Mouse (Mus musculus) hindbrain, embryonic 10.5 days (tissue): ENCODE measurements at regions not wholly inside any gene's neighbourhood (a gene's known extent, or its start where the extent isn't known, plus 50 kb on each side); places are given as distances from the start of the nearest gene placed in this dataset.

ENCODE experiments used
- DNase-seq: peaks from one replicate; pipeline ENCODE4 v3.0.0-alpha.2; 2017; ENCODE audit warnings: low spot score
- H3K27ac ChIP-seq: fragments of 300-500 bp; sonication (generic); 2 replicates; pipeline ENCODE4 v1.5.1; 2016; ENCODE audit warnings: mild to moderate bottlenecking, moderate library complexity
- H3K27me3 ChIP-seq: fragments of 300-500 bp; sonication (generic); 2 replicates; pipeline ENCODE4 v1.6.1; 2016; ENCODE audit warnings: mild to moderate bottlenecking; ENCODE audit not compliant: poor library complexity, insufficient read depth, severe bottlenecking
- H3K36me3 ChIP-seq: fragments of 300-500 bp; sonication (generic); 2 replicates; pipeline ENCODE4 v1.6.1; 2016; ENCODE audit warnings: mild to moderate bottlenecking, moderate library complexity
- H3K4me1 ChIP-seq: fragments of 300-500 bp; sonication (generic); replicated peaks from 2 replicates; pipeline ENCODE4 v1.6.1; 2016; ENCODE audit warnings: mild to moderate bottlenecking
- H3K4me3 ChIP-seq: fragments of 300-500 bp; sonication (generic); 2 replicates; pipeline ENCODE4 v1.5.1; 2016; ENCODE audit warnings: mild to moderate bottlenecking, moderate library complexity
- H3K9me3 ChIP-seq: fragments of 300-500 bp; sonication (generic); 2 replicates; pipeline ENCODE4 v1.6.1; 2016; ENCODE audit warnings: mild to moderate bottlenecking, moderate library complexity
- WGBS: fragments of 180-500 bp; shearing (Covaris S2); methylation state at CpG from one replicate; pipeline ENCODE4 v1.1.7; 2016; 5-methylcytosine and 5-hydroxymethylcytosine counted together

- H3K4me3 ChIP-seq = no peak overlapping the region
- 0 out of 2 replicates have a peak, but pooled peaks cover 1% of the 10 kb centered on the region for H3K4me1 ChIP-seq
- DNase-seq = no peak
- no peaks in the 10 kb centered on the region for H3K36me3 ChIP-seq
- WGBS = 57% methylated on average over 6 of the region's 6 CpGs
- no peaks in the 10 kb centered on the region for H3K27me3 ChIP-seq
- no peak overlapping the region for H3K27ac ChIP-seq
- H3K9me3 ChIP-seq = no peaks in the 10 kb centered on the region
Observed at GRCm38 (mm10) chr14:60439106-60439505, 66.0 kb downstream of the Amer2 start.

GRCm38 (mm10) chr14:60443821-60444551 lies 70.9 kb downstream of the Amer2 start:
- Histone ChIP-seq H3K27ac (no peak overlapping the region), H3K27me3 (no peaks in the 10 kb centered on the region), H3K4me3 (no peak overlapping the region), H3K36me3 (no peaks in the 10 kb centered on the region), H3K4me1 (peaks cover 10% of the 10 kb centered on the region), H3K9me3 (no peaks in the 10 kb centered on the region)
- DNase-seq = no peak
- WGBS = 86% methylated on average over 7 of the region's 7 CpGs

DNA sequence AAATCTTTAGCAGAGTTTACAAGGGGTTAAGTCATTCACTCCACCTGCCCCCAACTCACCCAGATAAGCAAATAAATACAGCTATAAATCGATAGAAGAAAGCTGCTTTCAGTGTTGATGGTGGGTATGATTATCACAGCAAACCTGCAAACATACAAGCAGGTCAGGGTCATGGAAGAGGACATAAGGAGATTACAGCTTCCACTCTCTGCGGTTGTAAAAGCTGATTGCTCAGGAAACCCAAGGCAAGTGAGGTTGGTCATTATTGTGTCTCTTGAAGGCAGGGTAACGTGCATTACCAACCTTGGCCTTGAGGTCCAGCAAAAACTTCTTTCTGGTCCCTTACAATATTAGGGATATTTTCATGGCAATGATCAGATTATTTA lies 71.5 kb downstream of the Amer2 start:
- H3K36me3 ChIP-seq = no peaks in the 10 kb centered on the region
- no peak for DNase-seq

DNA sequence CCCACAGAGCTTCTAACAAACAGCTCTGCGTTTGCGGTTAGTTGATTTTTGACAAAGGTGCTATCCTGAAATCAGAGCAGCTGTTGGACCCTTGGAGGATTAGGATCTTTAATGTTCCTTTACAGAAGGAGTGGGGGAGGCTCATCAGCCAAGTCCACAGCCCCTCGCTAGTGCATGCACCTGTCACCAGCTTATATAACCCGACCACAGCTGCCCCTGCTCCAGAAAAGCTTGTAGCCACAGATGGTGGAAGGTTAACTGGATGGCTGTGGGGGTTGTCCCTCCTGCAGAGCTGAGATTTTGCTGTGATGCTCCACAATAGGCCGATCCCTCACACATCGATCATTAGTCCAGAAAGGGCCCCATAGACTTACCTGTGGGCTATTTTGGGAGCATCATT lies 73.0 kb downstream of the Amer2 start:
- no peaks in the 10 kb centered on the region for H3K9me3 ChIP-seq
- H3K4me3 ChIP-seq = no peak overlapping the region
- no peaks in the 10 kb centered on the region for H3K36me3 ChIP-seq
- H3K4me1 ChIP-seq = peaks cover 24% of the 10 kb centered on the region
- no peak overlapping the region for H3K27ac ChIP-seq
- 81% methylated on average over 6 of the region's 6 CpGs for WGBS
- no peak for DNase-seq
- H3K27me3 ChIP-seq = no peaks in the 10 kb centered on the region

More for the DNA sequence above, 71.5 kb downstream of the Amer2 start:
- 74% methylated on average over 3 of the region's 3 CpGs for WGBS
- no peak overlapping the region for H3K27ac ChIP-seq
- H3K9me3 ChIP-seq = no peaks in the 10 kb centered on the region
- H3K4me3 ChIP-seq = no peak overlapping the region
- H3K4me1 ChIP-seq = peaks cover 16% of the 10 kb centered on the region
- H3K27me3 ChIP-seq = no peaks in the 10 kb centered on the region

DNA sequence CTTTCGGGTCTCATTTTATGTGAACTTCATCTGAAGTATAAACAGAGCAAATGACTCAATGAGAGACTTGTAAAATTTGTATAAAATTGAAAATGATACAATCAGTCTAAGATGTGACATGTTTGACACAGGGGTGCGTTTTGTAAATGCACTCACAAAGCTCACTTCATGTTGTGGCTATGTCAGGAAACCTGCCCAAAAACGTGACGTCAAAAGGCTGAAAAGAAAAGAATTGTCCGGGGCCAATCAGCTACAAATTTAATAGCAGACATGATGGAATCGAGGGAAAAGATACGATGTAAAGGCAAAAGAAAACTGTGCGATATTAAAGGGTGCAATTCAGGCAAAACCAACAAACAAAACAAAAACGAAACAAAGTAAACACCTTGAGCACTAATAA lies 78.2 kb downstream of the Amer2 start:
- Histone ChIP-seq H3K4me1 (peaks cover 16% of the 10 kb centered on the region), H3K27ac (no peak overlapping the region), H3K27me3 (no peaks in the 10 kb centered on the region), H3K4me3 (no peak overlapping the region), H3K36me3 (no peaks in the 10 kb centered on the region), H3K9me3 (no peaks in the 10 kb centered on the region)
- no peak for DNase-seq
- 91% methylated on average over 9 of the region's 9 CpGs for WGBS

DNA sequence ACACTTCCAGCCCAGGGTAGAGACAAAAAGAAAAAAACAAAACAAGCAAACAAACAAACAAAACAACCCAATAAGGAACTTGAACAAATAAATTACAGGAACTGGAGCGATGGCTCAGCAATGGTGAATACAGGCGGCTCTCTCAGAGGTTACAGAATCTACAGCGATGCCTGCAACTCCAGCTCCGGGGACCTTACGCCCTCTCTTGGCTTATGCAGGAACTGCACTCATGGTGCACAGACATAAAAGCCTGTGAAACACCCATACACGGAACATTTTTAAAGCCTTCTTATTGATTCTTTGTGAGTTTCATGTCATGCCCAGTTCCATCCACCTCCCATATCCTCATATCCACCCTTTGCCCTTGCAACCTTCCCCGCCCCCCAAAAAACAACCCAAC lies 78.6 kb downstream of the Amer2 start:
- Histone ChIP-seq H3K4me3 (no peak overlapping the region), H3K27ac (no peak overlapping the region), H3K27me3 (no peaks in the 10 kb centered on the region), H3K4me1 (peaks cover 16% of the 10 kb centered on the region), H3K36me3 (no peaks in the 10 kb centered on the region), H3K9me3 (no peaks in the 10 kb centered on the region)
- WGBS = 82% methylated on average over 7 of the region's 7 CpGs
- no peak for DNase-seq

DNA sequence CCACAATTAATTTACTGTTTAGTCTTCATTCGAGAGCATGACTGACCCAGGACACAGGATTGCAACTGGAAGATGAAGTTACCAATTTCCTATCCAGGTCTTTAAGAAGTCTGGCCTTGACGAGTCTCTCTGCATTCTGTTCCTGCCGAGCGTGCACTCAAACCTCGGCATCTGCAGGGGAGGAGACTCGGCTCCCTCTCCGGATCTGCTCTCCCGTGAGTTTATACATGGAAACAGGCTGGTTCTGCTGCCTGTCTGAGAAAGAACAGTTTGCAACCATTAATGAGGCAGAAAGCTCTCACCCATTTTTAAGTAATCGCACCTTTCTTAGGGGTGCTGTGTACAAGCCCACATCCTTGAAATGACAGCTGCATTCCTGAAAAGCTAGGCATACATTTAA lies 83.7 kb downstream of the Amer2 start:
- Histone ChIP-seq H3K27me3 (no peaks in the 10 kb centered on the region), H3K36me3 (no peaks in the 10 kb centered on the region), H3K4me1 (no peaks in the 10 kb centered on the region), H3K27ac (no peak overlapping the region), H3K4me3 (no peak overlapping the region), H3K9me3 (no peaks in the 10 kb centered on the region)
- no peak for DNase-seq
- WGBS = 74% methylated on average over 9 of the region's 9 CpGs

DNA sequence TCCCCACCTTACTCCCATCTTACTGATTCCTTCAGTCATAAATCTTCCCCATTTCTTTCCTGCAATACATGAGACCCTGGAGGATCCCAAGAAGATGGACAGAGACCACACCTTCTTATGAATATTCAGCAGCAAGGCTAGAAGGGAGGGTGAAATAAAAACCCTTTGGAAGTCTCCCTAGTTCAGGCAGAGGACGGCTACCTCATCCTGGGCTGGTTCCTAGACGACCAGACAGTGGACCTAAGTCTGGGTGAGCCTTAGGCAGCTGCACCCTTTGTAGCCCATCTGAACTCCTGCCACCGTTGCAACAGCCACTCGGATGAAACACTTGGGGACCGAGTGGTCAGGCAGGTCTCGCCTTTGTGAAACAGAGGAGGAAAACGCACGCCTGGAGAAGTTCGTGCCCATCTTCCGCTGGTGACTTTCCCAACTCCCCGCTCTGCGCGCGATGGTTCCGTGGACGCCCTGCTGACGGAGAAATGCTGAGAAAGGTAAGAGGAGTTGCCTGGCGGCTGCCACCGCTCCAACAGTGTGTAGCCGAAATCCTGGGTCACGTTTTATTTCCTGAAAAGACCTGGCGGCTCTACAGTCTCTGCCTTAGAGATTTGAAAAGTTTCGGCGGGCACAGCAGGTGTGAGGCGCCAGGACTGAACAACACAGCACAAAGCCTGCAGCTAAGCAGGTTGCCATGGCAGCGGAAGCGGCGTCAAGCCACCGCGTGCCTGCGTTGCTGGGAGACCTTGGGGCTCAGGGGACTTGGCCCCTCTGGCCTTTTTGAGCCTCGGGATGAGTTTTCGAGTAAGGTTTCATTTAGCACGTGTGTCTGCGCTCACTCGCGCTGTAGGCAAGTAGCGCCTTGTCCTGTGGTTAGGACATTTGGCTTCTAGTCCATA lies 112.2 kb downstream of the Amer2 start:
- Histone ChIP-seq H3K36me3 (no peaks in the 10 kb centered on the region), H3K4me1 (peaks cover 38% of the 10 kb centered on the region), H3K4me3 (peak overlapping the region; percentile 63), H3K9me3 (no peaks in the 10 kb centered on the region), H3K27me3 (peaks cover 7% of the 10 kb centered on the region), H3K27ac (peak overlapping the region; percentile 91)
- peak; percentile 95 for DNase-seq
- under 1% methylated on average over 38 of the region's 38 CpGs for WGBS

GRCm38 (mm10) chr14:60485889-60486274 lies 112.8 kb downstream of the Amer2 start:
- DNase-seq = no peak
- WGBS = 1% methylated on average over 5 of the region's 5 CpGs
- H3K9me3 ChIP-seq = 0 out of 2 replicates have a peak, but pooled peaks cover under 1% of the 10 kb centered on the region
- H3K4me1 ChIP-seq = peaks cover 38% of the 10 kb centered on the region
- H3K36me3 ChIP-seq = 0 out of 2 replicates have a peak, but pooled peaks cover 6% of the 10 kb centered on the region
- peak overlapping the region; percentile 63 for H3K4me3 ChIP-seq
- H3K27ac ChIP-seq = peak overlapping the region; percentile 91
- H3K27me3 ChIP-seq = peaks cover 7% of the 10 kb centered on the region

- peaks cover 7% of the 10 kb centered on the region for H3K27me3 ChIP-seq
- DNase-seq = peak; percentile 50
- peak overlapping the region; percentile 63 for H3K4me3 ChIP-seq
- H3K4me1 ChIP-seq = peaks cover 38% of the 10 kb centered on the region
- WGBS = 2% methylated on average over 9 of the region's 9 CpGs
- H3K36me3 ChIP-seq = 0 out of 2 replicates have a peak, but pooled peaks cover 11% of the 10 kb centered on the region
- H3K9me3 ChIP-seq = 0 out of 2 replicates have a peak, but pooled peaks cover 2% of the 10 kb centered on the region
- H3K27ac ChIP-seq = peak overlapping the region; percentile 91
Observed at GRCm38 (mm10) chr14:60486278-60486935, 113.3 kb downstream of the Amer2 start.

GRCm38 (mm10) chr14:60489111-60489510 lies 116.1 kb downstream of the Amer2 start:
- H3K27me3 ChIP-seq = peaks cover 7% of the 10 kb centered on the region
- no peak overlapping the region for H3K27ac ChIP-seq
- H3K36me3 ChIP-seq = 0 out of 2 replicates have a peak, but pooled peaks cover 12% of the 10 kb centered on the region
- DNase-seq = no peak
- no peak overlapping the region for H3K4me3 ChIP-seq
- H3K4me1 ChIP-seq = peaks cover 37% of the 10 kb centered on the region
- 0 out of 2 replicates have a peak, but pooled peaks cover 2% of the 10 kb centered on the region for H3K9me3 ChIP-seq
- 88% methylated on average over 4 of the region's 4 CpGs for WGBS

DNA sequence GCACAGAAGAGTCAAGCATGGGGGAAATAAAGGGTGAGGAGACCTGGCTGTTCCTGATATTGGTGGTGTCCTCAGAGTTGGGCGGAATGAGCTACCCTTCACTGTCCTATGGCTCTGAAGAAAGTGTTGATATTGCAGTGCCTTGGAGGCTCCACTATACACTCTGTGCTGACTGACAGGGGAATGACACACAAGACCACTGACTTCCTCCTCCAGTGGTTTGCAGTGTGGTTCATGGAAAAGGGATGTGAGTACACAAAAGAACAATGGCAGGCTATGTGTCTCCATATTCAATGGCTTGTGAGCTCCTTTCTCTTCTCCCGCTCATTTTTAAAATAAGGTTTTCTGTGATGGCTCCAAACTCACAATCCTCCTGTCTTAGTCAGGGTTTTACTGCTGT lies 117.8 kb downstream of the Amer2 start:
- Histone ChIP-seq H3K36me3 (0 out of 2 replicates have a peak, but pooled peaks cover 12% of the 10 kb centered on the region), H3K27ac (no peak overlapping the region), H3K4me3 (no peak overlapping the region), H3K4me1 (peaks cover 23% of the 10 kb centered on the region), H3K27me3 (peaks cover 7% of the 10 kb centered on the region; the same call in 1 of the 2 replicates), H3K9me3 (0 out of 2 replicates have a peak, but pooled peaks cover 2% of the 10 kb centered on the region)
- WGBS = 89% methylated on average over 2 of the region's 2 CpGs
- DNase-seq = no peak
